Mouse (Mus musculus) cerebellum, adult 9-10 months (tissue): Measurements from ENCODE around the gene Adam8.

Source experiments
- DNase-seq: peaks from one replicate; pipeline ENCODE4 v3.0.0; 2022

Gene Adam8

DNA sequence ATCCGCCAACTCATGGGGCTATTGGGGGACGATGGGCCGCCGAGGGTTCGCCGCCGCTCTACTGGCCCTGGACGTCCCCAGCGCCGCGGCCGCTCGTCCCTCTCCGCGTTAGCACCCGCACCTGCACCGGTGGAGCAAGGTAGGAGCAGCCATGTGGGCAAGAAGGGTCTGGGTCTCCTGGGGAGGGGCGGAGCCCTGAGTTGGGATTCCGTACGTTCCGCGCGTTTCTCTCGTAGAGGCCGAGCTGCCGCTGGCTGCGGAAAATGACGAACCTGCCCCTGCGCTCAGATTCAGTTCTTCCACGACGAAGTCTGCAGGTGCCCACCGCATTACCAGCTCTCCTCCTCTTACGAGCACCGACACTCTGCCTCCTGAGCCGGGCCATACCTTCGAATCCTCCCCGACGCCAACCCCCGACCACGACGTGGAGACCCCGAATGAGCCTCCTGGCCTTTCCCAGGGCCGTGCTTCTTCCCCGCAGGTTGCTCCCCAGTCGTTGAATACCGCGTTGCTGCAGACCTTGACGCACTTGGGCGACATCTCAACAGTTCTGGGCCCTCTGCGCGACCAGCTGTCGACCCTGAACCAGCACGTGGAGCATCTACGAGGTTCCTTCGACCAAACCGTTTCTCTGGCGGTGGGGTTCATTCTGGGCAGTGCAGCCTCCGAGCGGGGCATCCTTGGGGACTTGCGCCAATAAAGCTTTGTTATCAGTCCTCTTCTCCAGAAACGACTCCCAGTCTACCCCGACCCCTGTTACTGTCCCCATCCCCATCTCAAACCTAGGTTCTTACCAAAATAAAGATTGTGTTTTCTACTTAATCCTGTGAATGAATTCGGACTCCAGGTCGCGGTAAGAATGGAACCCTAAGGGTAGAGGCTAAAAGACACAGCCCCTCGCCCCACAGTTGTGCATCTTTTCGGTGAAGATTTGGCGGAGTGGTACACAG is 47.8 kb downstream of the Adam8 start:
- no peak for DNase-seq

DNA sequence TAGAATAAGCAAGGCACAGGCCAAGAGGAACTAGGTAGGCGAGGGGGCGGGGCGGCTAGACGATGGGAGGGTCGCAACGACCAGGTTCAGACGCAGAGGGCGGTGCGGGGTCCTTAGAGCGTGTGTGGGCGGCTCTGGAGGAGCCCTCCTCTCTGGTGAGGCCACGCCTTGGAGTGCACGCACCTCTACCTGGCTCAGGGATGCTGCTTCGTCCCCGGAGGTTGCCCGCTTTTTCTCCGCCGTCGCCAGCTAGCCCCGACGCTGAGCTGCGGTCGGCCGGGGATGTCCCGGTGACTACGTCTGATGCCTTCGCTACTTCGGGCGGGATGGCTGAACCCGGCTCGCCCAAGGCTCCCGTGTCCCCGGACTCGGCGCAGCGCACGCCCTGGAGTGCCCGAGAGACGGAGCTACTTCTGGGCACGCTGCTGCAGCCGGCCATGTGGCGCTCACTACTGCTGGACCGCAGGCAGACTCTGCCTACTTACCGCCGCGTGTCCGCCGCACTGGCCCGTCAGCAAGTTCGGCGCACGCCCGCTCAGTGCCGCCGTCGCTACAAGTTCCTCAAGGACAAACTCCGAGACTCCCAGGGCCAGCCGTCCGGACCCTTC is 48.6 kb downstream of the Adam8 start, which contains the start of gene Utf1:
TSS of gene Utf1 (plus strand) at position 116 of the 608 bp plus-strand sequence.
- DNase-seq = no peak

DNA sequence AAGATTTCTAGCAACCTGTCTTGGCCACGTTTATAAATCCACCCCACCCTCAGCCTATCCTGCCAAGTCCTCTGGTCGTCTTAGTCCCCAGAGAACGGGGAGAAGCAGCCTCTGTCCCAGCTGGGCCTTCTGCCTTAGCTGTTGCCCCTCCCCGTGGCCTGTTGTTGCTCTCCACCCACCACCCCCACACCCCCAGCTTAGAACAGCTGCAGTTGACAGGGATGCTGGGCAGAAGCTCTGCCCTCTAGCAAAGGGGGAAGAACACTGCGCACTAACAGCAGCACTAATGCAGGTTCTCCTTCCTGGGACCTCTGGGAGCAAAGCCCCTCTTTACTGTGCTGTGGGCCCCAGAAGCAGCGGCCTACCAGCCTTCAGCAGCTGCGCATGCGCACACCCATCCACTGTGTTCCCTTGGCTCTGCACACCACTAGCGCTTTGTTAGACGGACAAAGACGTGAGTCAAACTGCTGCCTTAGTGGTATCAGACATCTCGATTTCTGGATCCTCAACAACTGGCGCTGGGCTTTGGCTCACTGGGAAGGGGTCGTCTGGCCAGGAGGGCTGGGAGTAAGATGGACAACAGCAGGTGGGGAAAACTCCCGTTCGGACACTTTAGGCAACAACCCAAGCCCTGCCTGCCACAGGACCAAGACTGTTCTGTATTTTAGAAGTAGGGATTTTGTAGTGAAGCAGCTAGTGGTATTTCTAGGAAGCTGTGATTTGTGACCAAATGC is 51.7 kb downstream of the Adam8 start:
- DNase-seq = no peak

DNA sequence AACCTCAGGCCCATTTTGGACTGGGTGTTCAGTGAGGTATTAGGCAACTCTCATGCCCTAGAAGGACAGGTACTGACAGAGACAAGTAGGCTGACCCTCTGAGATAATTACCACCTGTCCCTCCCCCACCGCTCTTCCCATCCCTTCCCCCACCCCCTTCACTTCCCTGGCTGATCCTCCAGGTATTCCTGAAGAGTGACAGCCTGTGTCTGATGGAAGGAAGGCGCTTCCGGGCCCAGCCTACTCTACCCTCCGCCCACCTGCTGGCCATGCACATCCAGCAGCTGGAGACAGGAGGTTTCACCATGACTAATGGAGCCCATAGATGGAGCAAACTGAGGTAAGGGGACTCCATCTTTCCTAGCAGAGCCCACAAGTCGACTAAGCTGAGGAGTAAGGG is 54.6 kb downstream of the Adam8 start:
- DNase-seq = no peak

DNA sequence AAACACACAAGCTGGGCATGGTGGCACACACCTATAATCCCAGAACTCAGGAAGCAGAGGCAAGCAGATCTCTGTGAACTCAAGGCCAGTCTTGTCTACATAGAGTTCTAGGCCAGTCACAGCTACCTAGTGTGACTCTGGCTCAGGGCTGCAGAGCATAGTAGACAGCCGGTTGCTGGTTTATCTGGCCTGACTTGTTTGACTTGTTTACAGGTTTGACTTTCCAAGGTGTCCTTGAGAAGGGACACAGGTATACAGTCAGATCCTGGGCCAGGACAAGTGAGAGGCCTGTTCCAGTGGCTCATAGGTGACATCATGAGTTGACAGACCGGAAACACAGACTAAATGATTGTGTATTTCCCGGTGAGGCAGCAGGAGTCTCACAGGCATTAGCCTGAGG is 55.2 kb downstream of the Adam8 start:
- DNase-seq = no peak

DNA sequence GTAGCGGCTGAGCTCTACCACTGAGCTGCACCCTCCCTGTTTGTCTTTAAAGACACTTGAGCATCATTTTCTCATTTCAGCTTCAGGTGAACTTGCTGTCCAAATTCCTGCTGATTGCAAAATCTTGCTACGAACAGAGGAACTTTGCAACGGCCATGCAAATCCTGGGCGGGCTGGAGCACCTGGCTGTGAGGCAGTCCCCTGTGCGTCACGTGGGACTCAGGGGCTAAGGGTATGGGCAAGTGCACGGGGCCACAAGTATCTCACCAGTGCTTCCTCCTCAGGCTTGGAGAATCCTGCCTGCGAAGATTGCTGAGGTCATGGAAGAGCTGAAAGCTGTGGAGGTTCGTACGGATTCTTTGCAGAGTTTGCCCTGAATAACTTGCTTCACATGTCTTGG is 55.7 kb downstream of the Adam8 start:
- DNase-seq = no peak

DNA sequence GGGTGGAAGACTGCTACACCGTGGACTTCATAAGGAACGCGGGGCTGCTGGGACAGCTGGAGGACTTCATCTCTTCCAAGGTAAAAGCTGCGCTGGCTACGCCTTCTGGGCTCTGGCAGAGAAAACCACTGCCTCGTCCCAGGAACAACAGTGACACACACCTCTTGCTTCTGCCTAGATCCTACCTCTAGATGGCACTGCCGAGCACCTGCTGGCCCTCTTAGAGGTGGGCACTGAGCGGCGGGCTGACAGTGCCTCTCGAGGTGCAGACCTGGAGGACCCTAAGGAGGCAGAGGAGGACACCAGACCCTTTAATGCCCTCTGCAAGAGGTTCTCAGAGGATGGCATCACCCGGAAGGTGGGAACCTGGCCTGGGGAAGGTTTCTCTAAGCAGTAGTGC is 61.6 kb downstream of the Adam8 start:
- DNase-seq = no peak
